Comparison of ENCODE assay signal across 8 mouse cellular contexts in genomic region chr5:135778471-135779445, GRCm38 (mm10). TPM values are rescaled to one million over a fixed set of nuclear protein-coding genes. Genes with fewer than 3 reads are reported as not detected.
A peak's percentile ranks its signal among the peaks of the same experiment; 100 is the strongest.
DNase-seq lines count a peak whose midpoint lies in the region; ATAC-seq and TF ChIP-seq lines count a peak whose summit lies in the region.

Gene Mdh2 (plus strand): TSS chr5:135778480.

- no peak for TF ChIP-seq CTCF in bone marrow macrophage, adult 2 months (IDR thresholded peaks at IDR 0.05; ENCODE audit: low read depth, low read length)
- no peak for TF ChIP-seq CTCF in embryonic fibroblast, embryonic 13.5 days (IDR thresholded peaks at IDR 0.05; ENCODE audit: borderline replicate concordance, insufficient read depth, low read length)

- peak; percentile 96 for ATAC-seq in kidney, embryonic 14.5 days (ENCODE audit: low FRiP score, low TSS enrichment)
- peak; percentile 98 for ATAC-seq in limb, embryonic 15.5 days (ENCODE audit: insufficient number of reproducible peaks, low FRiP score, low TSS enrichment, low read depth)

- peaks cover 23% of the 10 kb centered on the region for H3K36me3 ChIP-seq in kidney, embryonic 14.5 days (ENCODE audit: control insufficient read depth, insufficient read depth, low read length)
- peaks cover 22% of the 10 kb centered on the region for H3K36me3 ChIP-seq in limb, embryonic 15.5 days

- peak within 1 kb of the TSS; percentile 84 for H3K27ac ChIP-seq in bone marrow macrophage, adult 2 months (ENCODE audit: insufficient read depth, low read depth, low read length)
- H3K27ac ChIP-seq in embryonic fibroblast, embryonic 13.5 days (ENCODE audit: insufficient read depth, low read length), result peak within 1 kb of the TSS; percentile 86
- peak within 1 kb of the TSS; percentile 95 for H3K27ac ChIP-seq in kidney, embryonic 14.5 days (ENCODE audit: low read depth, low read length)
- H3K27ac ChIP-seq in limb, embryonic 15.5 days, result peak within 1 kb of the TSS; percentile 92

- H3K9me3 ChIP-seq in kidney, embryonic 14.5 days (ENCODE audit: control insufficient read depth, low read length), result no peaks in the 10 kb centered on the region
- H3K9me3 ChIP-seq in limb, embryonic 15.5 days, result no peaks in the 10 kb centered on the region

- no peaks in the 10 kb centered on the region for H3K27me3 ChIP-seq in kidney, embryonic 14.5 days (ENCODE audit: control insufficient read depth, insufficient read depth, low read length)
- no peaks in the 10 kb centered on the region for H3K27me3 ChIP-seq in limb, embryonic 15.5 days

- H3K9ac ChIP-seq in kidney, embryonic 14.5 days (ENCODE audit: low read depth, low read length), result peak within 1 kb of the TSS; percentile 96
- H3K9ac ChIP-seq in limb, embryonic 15.5 days, result peak within 1 kb of the TSS; percentile 93

- WGBS in kidney, embryonic 14.5 days, result 1% methylated on average over 70 of the region's 70 CpGs
- WGBS in limb, embryonic 15.5 days, result under 1% methylated on average over 70 of the region's 70 CpGs

- peak; percentile 100 for DNase-seq in A20 (ENCODE audit: low read depth, low spot score)
- peak; percentile 99 for DNase-seq in heart, adult 9 months (ENCODE audit: low spot score in 2 of 2)
- peak; percentile 96 to 98 for DNase-seq in monocyte, adult 2 months (ENCODE audit: low read depth in 1 of 2, low spot score in 2 of 2)
- peak; percentile 100 for DNase-seq in spleen, postnatal 36 days (ENCODE audit: low spot score in 2 of 2)

- 0 out of 2 replicates have a peak, but pooled peaks have one; percentile 6 for TF ChIP-seq POLR2A in bone marrow macrophage, adult 2 months (IDR thresholded peaks at IDR 0.05; ENCODE audit: borderline replicate concordance, low read depth, low read length)
- TF ChIP-seq POLR2A in embryonic fibroblast, embryonic 13.5 days (IDR thresholded peaks at IDR 0.05; ENCODE audit: low read depth, low read length), result peak; percentile 99

- peak within 1 kb of the TSS; percentile 70 for H3K4me3 ChIP-seq in bone marrow macrophage, adult 2 months (ENCODE audit: insufficient read depth, low read length)
- H3K4me3 ChIP-seq in embryonic fibroblast, embryonic 13.5 days (ENCODE audit: insufficient read depth, low read length), result peak within 1 kb of the TSS; percentile 92
- peak within 1 kb of the TSS; percentile 93 for H3K4me3 ChIP-seq in kidney, embryonic 14.5 days (ENCODE audit: low read length)
- peak within 1 kb of the TSS; percentile 76 for H3K4me3 ChIP-seq in limb, embryonic 15.5 days

- peak within 1 kb of the TSS; percentile 82 for H3K4me2 ChIP-seq in kidney, embryonic 14.5 days (replicated peaks; ENCODE audit: low read depth, low read length)
- peak within 1 kb of the TSS; percentile 79 for H3K4me2 ChIP-seq in limb, embryonic 15.5 days

- H3K4me1 ChIP-seq in bone marrow macrophage, adult 2 months (ENCODE audit: control insufficient read depth, insufficient read depth, low read length), result peaks cover 31% of the 10 kb centered on the region
- H3K4me1 ChIP-seq in embryonic fibroblast, embryonic 13.5 days (ENCODE audit: control insufficient read depth, insufficient read depth, low read length), result 0 out of 2 replicates have a peak, but pooled peaks cover 10% of the 10 kb centered on the region
- H3K4me1 ChIP-seq in kidney, embryonic 14.5 days (ENCODE audit: control insufficient read depth, insufficient read depth, low read length), result peaks cover 18% of the 10 kb centered on the region
- peaks cover 31% of the 10 kb centered on the region for H3K4me1 ChIP-seq in limb, embryonic 15.5 days

RNA-seq across cellular contexts. Expression of gene Mdh2, which starts in this region (rescaled TPM):
- 92.1 and 126 TPM in 2 replicates for polyA plus RNA-seq in bone marrow macrophage, adult 2 months (2012; ENCODE audit: insufficient read depth, insufficient read length, missing spikeins)
- polyA plus RNA-seq in embryonic fibroblast, embryonic 13.5 days (2011; ENCODE audit: insufficient read length, low read depth, missing spikeins), result 495 and 573 TPM in 2 replicates
- polyA plus RNA-seq in kidney, embryonic 14.5 days (2014; fragmentation: Nextera tagmentation; extraction: Ambion mirVana), result 429 and 590 TPM in 2 replicates
- polyA plus RNA-seq in limb, embryonic 15.5 days (2015; fragmentation: Nextera tagmentation; extraction: Ambion mirVana), result 435 and 486 TPM in 2 replicates

Comparison
In these comparisons a context has a peak if more than half of its experiments do, and no peak if none do; other contexts are left out.
1. Peak in every context shown above with its lines: DNase-seq, ATAC-seq, H3K4me3 ChIP-seq and H3K27ac ChIP-seq.